Mouse (Mus musculus) bone marrow macrophage, adult 2 months (primary cell): ENCODE measurements around the gene Cyp17a1.

Experiments used
- CTCF ChIP-seq: IDR thresholded peaks from 2 replicates; pipeline ENCODE4 v1.5.1; 2012; ENCODE audit warnings: low read depth, mild to moderate bottlenecking, low read length, moderate library complexity
- POLR2A ChIP-seq: IDR thresholded peaks from 2 replicates; pipeline ENCODE4 v1.6.1; 2012; ENCODE audit warnings: mild to moderate bottlenecking, low read depth, low read length, borderline replicate concordance

GRCm38 (mm10) chr19:46621236-46622183 is 51.5 kb downstream of the Cyp17a1 start:
- no peak for TF ChIP-seq POLR2A
- TF ChIP-seq CTCF = no peak
